Mouse (Mus musculus) heart, postnatal 0 days (tissue): ENCODE data around the gene Olfr857.

Source experiments
- CTCF ChIP-seq: IDR thresholded peaks from 2 replicates; pipeline ENCODE4 v1.5.1; 2016; ENCODE audit warnings: antibody characterized with exemption, control low read depth, low read depth
- EP300 ChIP-seq: IDR thresholded peaks from 2 replicates; pipeline ENCODE4 v1.6.1; 2016; ENCODE audit warnings: antibody characterized with exemption, low read depth

DNA sequence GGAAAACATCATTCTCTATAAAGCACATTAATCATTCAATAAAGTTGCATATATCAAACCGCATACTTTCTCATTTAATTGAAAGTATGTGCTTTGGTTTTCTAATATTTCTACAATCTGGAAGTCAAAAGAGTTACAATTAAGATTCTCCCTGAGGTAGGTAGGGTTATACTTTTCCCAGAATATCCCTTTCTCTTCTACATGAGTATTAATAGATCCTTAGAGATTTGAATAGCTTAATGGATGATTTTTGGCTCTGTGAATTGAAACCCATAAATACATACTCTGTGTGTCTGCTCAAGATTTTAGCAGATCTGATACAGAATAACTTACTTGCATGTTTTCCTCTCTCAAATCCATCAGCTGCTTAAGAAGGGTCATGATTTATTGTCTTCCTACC, at the start of gene Olfr857:
- no peak for TF ChIP-seq CTCF
- no peak for TF ChIP-seq EP300
